Mouse (Mus musculus) kidney, embryonic 14.5 days (tissue): ENCODE results near the gene Dnah10. TPM values are rescaled to one million over a fixed set of nuclear protein-coding genes. Genes with fewer than 3 reads are reported as not detected.

Experiments
- ATAC-seq: fragments of 200-750 bp; cut with Nextera tagmentation; 2 replicates; pipeline ENCODE4 v1.8.0; 2017; ENCODE audit warnings: moderate number of reproducible peaks, mild to moderate bottlenecking, moderate TSS enrichment, moderate library complexity; ENCODE audit not compliant: low FRiP score, low TSS enrichment
- H3K27ac ChIP-seq: fragments of 300-500 bp; sonication (generic); 2 replicates; pipeline ENCODE4 v1.5.1; 2014; ENCODE audit warnings: low read depth, mild to moderate bottlenecking, low read length, moderate library complexity, mixed read lengths
- H3K27me3 ChIP-seq: fragments of 300-500 bp; sonication (generic); 2 replicates; pipeline ENCODE4 v1.6.1; 2014; ENCODE audit warnings: mild to moderate bottlenecking, low read length; ENCODE audit not compliant: control insufficient read depth, insufficient read depth
- H3K36me3 ChIP-seq: fragments of 300-500 bp; sonication (generic); 2 replicates; pipeline ENCODE4 v1.6.1; 2014; ENCODE audit warnings: low read length, mixed read lengths; ENCODE audit not compliant: control insufficient read depth, insufficient read depth
- H3K4me1 ChIP-seq: fragments of 300-500 bp; sonication (generic); 2 replicates; pipeline ENCODE4 v1.6.1; 2014; ENCODE audit warnings: low read length, mixed read lengths; ENCODE audit not compliant: control insufficient read depth, insufficient read depth
- H3K4me2 ChIP-seq: fragments of 300-500 bp; sonication (generic); replicated peaks from 2 replicates; pipeline ENCODE4 v1.6.1; 2014; ENCODE audit warnings: low read depth, mild to moderate bottlenecking, low read length
- H3K4me3 ChIP-seq: fragments of 300-500 bp; sonication (generic); 2 replicates; pipeline ENCODE4 v1.5.1; 2014; ENCODE audit warnings: mild to moderate bottlenecking, low read length
- H3K9ac ChIP-seq: fragments of 300-500 bp; sonication (generic); 2 replicates; pipeline ENCODE4 v1.6.1; 2014; ENCODE audit warnings: low read depth, mild to moderate bottlenecking, low read length, moderate library complexity
- H3K9me3 ChIP-seq: fragments of 300-500 bp; sonication (generic); 2 replicates; pipeline ENCODE4 v1.6.1; 2016; ENCODE audit warnings: low read length; ENCODE audit not compliant: control insufficient read depth
- WGBS: fragments of 180-500 bp; shearing (Covaris S2); extraction: QIAGEN DNeasy Blood & Tissue Kit; methylation state at CpG from one replicate; pipeline ENCODE4 v1.1.7; 2014; 5-methylcytosine and 5-hydroxymethylcytosine counted together
- polyA plus RNA-seq: library from polyadenylated mRNA; unstranded; fragments of >200 nt; fragmentation: Nextera tagmentation; extraction: Ambion mirVana; gene quantifications from 2 replicates; pipeline ENCODE4 v1.2.1, GENCODE M21; 2014

Dnah10 gene
- 0.13 and 0.14 TPM in 2 replicates for polyA plus RNA-seq

GRCm38 (mm10) chr5:124724997-124725396 is at the start of gene Dnah10:
TSS of gene Dnah10 (plus strand) at chr5:124725085.
- ATAC-seq = peak; percentile 66; the same call in 1 of the 2 replicates
- H3K4me2 ChIP-seq = no peak within 1 kb of the TSS; the same call in 1 of the 2 replicates

GRCm38 (mm10) chr5:124713741-124714140 is 11.1 kb upstream of the Dnah10 start:
- 89% methylated on average over 5 of the region's 5 CpGs for WGBS
- Histone ChIP-seq H3K9me3 (no peaks in the 10 kb centered on the region), H3K9ac (no peak overlapping the region), H3K27me3 (no peaks in the 10 kb centered on the region), H3K27ac (no peak overlapping the region), H3K4me1 (no peaks in the 10 kb centered on the region), H3K36me3 (peaks cover 65% of the 10 kb centered on the region), H3K4me2 (no peak overlapping the region), H3K4me3 (no peak overlapping the region)
- ATAC-seq = no peak

More at GRCm38 (mm10) chr5:124724997-124725396, at the start of gene Dnah10:
- peaks cover 15% of the 10 kb centered on the region; the same call in 1 of the 2 replicates for H3K4me1 ChIP-seq
- H3K27me3 ChIP-seq = no peaks in the 10 kb centered on the region
- no peak within 1 kb of the TSS for H3K27ac ChIP-seq
- H3K4me3 ChIP-seq = no peak within 1 kb of the TSS
- H3K9ac ChIP-seq = no peak within 1 kb of the TSS
- WGBS = 17% methylated on average over 29 of the region's 29 CpGs
- H3K9me3 ChIP-seq = no peaks in the 10 kb centered on the region
- peaks cover 32% of the 10 kb centered on the region for H3K36me3 ChIP-seq

- WGBS = 79% methylated on average over 8 of the region's 8 CpGs
- ATAC-seq = no peak
- H3K27me3 ChIP-seq = no peaks in the 10 kb centered on the region
- H3K36me3 ChIP-seq = peaks cover 79% of the 10 kb centered on the region
- no peak overlapping the region for H3K4me2 ChIP-seq
- H3K9me3 ChIP-seq = no peaks in the 10 kb centered on the region
- H3K4me1 ChIP-seq = no peaks in the 10 kb centered on the region
- no peak overlapping the region for H3K9ac ChIP-seq
- H3K27ac ChIP-seq = peak overlapping the region; percentile 14; the same call in 1 of the 2 replicates
- no peak overlapping the region for H3K4me3 ChIP-seq
Observed at GRCm38 (mm10) chr5:124715135-124715534, 9.8 kb upstream of the Dnah10 start.

GRCm38 (mm10) chr5:124717969-124718368 is 6.9 kb upstream of the Dnah10 start:
- ATAC-seq = no peak

GRCm38 (mm10) chr5:124718396-124718795 is 6.5 kb upstream of the Dnah10 start:
- WGBS = 91% methylated on average over 7 of the region's 7 CpGs
- no peak overlapping the region for H3K9ac ChIP-seq
- H3K9me3 ChIP-seq = no peaks in the 10 kb centered on the region
- ATAC-seq = no peak
- no peak overlapping the region for H3K4me3 ChIP-seq
- no peaks in the 10 kb centered on the region for H3K27me3 ChIP-seq
- H3K4me2 ChIP-seq = no peak overlapping the region
- H3K4me1 ChIP-seq = no peaks in the 10 kb centered on the region
- peaks cover 79% of the 10 kb centered on the region for H3K36me3 ChIP-seq
- no peak overlapping the region for H3K27ac ChIP-seq

More at GRCm38 (mm10) chr5:124717969-124718368, 6.9 kb upstream of the Dnah10 start:
- H3K27ac ChIP-seq = no peak overlapping the region
- H3K4me3 ChIP-seq = no peak overlapping the region
- 97% methylated on average over 11 of the region's 11 CpGs for WGBS
- no peaks in the 10 kb centered on the region for H3K27me3 ChIP-seq
- H3K9me3 ChIP-seq = no peaks in the 10 kb centered on the region
- H3K36me3 ChIP-seq = peaks cover 79% of the 10 kb centered on the region
- H3K4me2 ChIP-seq = no peak overlapping the region
- H3K4me1 ChIP-seq = no peaks in the 10 kb centered on the region
- H3K9ac ChIP-seq = no peak overlapping the region

GRCm38 (mm10) chr5:124723125-124723524 is 1.8 kb upstream of the Dnah10 start:
- Histone ChIP-seq H3K4me1 (0 out of 2 replicates have a peak, but pooled peaks cover 9% of the 10 kb centered on the region), H3K36me3 (peaks cover 51% of the 10 kb centered on the region), H3K9me3 (no peaks in the 10 kb centered on the region), H3K4me2 (no peak overlapping the region), H3K27ac (no peak overlapping the region), H3K4me3 (no peak overlapping the region), H3K27me3 (no peaks in the 10 kb centered on the region), H3K9ac (no peak overlapping the region)
- no peak for ATAC-seq
- WGBS = 88% methylated on average over 6 of the region's 6 CpGs

- no peak overlapping the region for H3K9ac ChIP-seq
- H3K9me3 ChIP-seq = no peaks in the 10 kb centered on the region
- H3K4me2 ChIP-seq = peak overlapping the region; percentile 46
- 12% methylated on average over 21 of the region's 21 CpGs for WGBS
- peak overlapping the region; percentile 32 for H3K4me3 ChIP-seq
- peaks cover 11% of the 10 kb centered on the region; the same call in 1 of the 2 replicates for H3K4me1 ChIP-seq
- no peaks in the 10 kb centered on the region for H3K27me3 ChIP-seq
- H3K27ac ChIP-seq = no peak overlapping the region
- no peaks in the 10 kb centered on the region for H3K36me3 ChIP-seq
- no peak for ATAC-seq
Observed at GRCm38 (mm10) chr5:124729662-124730206, 4.8 kb downstream of the Dnah10 start.

- H3K9ac ChIP-seq = no peak overlapping the region
- no peak for ATAC-seq
- H3K27me3 ChIP-seq = no peaks in the 10 kb centered on the region
- H3K4me3 ChIP-seq = no peak overlapping the region
- no peak overlapping the region for H3K4me2 ChIP-seq
- H3K27ac ChIP-seq = no peak overlapping the region
- no peaks in the 10 kb centered on the region; the same call in 1 of the 2 replicates for H3K9me3 ChIP-seq
- H3K4me1 ChIP-seq = peaks cover 5% of the 10 kb centered on the region; the same call in 1 of the 2 replicates
- WGBS = 85% methylated on average over 12 of the region's 12 CpGs
- H3K36me3 ChIP-seq = no peaks in the 10 kb centered on the region
Observed at GRCm38 (mm10) chr5:124733961-124734360, 9.1 kb downstream of the Dnah10 start.

- H3K9me3 ChIP-seq = 0 out of 2 replicates have a peak, but pooled peaks cover 3% of the 10 kb centered on the region
Observed at GRCm38 (mm10) chr5:124741898-124742599, 17.2 kb downstream of the Dnah10 start.

More at GRCm38 (mm10) chr5:124741898-124742599, 17.2 kb downstream of the Dnah10 start:
- no peaks in the 10 kb centered on the region for H3K36me3 ChIP-seq
- H3K27ac ChIP-seq = no peak overlapping the region
- no peak overlapping the region for H3K4me2 ChIP-seq
- no peak for ATAC-seq
- H3K4me3 ChIP-seq = no peak overlapping the region
- no peak overlapping the region for H3K9ac ChIP-seq
- WGBS = 95% methylated on average over 21 of the region's 21 CpGs
- H3K4me1 ChIP-seq = no peaks in the 10 kb centered on the region
- H3K27me3 ChIP-seq = no peaks in the 10 kb centered on the region
